Mouse (Mus musculus) bone marrow macrophage, adult 2 months (primary cell): ENCODE data around the gene Sdhc.

Experiments
- CTCF ChIP-seq: IDR thresholded peaks from 2 replicates; pipeline ENCODE4 v1.5.1; 2012; ENCODE audit warnings: low read depth, mild to moderate bottlenecking, low read length, moderate library complexity
- POLR2A ChIP-seq: IDR thresholded peaks from 2 replicates; pipeline ENCODE4 v1.6.1; 2012; ENCODE audit warnings: mild to moderate bottlenecking, low read depth, low read length, borderline replicate concordance

DNA sequence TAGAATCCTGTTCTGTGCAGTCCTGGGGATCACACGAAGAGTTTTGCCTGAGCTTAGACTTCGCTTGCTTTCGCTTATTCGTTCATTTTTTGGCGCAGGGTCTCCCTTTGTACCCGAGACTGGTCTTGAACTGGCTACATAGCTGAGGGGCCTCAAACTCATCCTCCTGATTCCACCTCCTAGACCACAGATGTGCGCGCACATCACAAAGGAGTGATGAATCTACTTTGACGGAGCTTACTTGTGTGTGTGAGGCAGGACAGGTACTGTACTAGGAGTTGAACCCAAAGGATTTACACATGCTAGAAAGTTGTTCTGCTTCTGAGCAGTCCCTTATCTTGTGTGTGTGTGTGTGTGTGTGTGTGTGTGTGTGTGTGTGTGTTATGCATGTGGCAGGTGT lies 40.4 kb upstream of the Sdhc start:
- TF ChIP-seq POLR2A (no peak), CTCF (no peak)
